Mouse (Mus musculus) urinary bladder, postnatal 4 days (tissue): ENCODE data around the gene Tbc1d21.

Experiments
- DNase-seq, 2 experiments: peaks; one replicate each; pipeline ENCODE4 v3.0.0; 2021 to 2022; ENCODE audit warnings: low spot score in 2 of 2

Tbc1d21 gene

DNA sequence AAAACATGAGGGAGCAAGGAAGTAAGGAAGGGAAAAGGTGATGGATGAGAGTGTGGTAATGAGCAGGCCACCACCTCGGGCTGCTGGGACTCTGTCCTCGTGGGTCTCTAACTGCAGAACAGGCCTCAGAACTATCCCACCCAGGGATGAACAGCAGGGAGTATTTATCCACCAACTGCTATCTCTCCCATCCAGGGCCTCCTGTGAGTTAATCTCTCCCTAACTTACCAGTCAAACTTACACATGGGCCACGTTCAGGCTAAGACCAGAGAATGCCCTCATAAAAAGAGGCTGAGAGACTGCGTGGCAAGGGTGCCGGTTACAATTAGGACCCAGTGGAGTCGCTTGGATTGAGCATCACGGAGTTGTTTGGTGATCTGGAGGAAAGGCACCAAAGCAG, 24.3 kb downstream of the Tbc1d21 start:
- no peak for DNase-seq

DNA sequence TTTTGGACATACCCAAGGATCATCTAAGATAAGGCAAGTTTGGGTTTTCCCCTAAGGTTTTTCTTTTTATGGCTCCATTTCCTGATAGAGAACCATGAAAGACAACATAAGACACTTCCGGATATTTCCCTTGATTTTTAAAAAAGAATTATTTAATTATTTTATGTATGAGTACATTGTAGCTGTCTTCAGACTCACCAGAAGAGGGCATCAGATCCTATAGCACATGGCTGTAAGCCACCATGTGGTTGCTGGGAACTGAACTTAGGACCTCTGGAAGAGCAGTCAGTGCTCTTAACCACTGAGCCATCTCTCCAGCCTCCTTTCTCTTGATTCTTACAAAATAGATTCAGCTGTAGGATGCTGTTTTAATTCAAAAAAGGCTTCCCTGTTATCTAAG, 28.5 kb downstream of the Tbc1d21 start:
- DNase-seq, result no peak

DNA sequence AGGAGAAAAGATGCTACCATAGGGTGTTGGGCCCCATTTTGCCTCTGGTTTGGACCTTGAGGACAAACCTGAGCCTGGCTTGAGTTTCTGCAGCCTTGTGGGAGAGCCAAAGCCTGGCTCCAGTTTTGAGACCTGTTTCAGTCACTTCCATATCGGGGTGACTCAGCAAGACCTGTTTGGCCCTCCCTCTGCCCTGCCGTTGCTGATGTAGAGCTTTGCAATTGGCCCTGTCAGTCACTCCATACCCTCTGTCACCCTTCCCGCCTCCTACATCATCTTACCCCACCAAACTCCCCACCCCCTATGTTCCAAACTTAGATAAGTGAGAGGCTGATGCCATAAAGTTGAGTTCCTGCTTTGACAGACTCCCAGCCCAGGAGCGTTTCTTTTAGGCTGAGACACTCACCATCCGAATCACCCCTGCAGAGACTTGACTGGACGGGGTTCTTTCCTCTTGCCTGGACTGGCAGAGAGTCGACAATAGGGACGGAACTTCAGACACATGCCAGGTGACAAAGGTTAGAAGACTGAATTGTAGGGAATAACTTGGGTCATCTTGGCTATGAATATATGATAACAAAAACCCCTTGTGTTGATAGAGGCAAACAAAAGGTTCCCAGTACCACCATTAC, 33.5 kb downstream of the Tbc1d21 start:
- no peak for DNase-seq

- no peak for DNase-seq
Observed at GRCm38 (mm10) chr9:58331276-58331675, 39.0 kb downstream of the Tbc1d21 start.

GRCm38 (mm10) chr9:58330293-58330692, 40.0 kb downstream of the Tbc1d21 start:
- DNase-seq, result no peak

- no peak for DNase-seq
Observed at GRCm38 (mm10) chr9:58327382-58327781, 42.9 kb downstream of the Tbc1d21 start.

GRCm38 (mm10) chr9:58326477-58327180, 43.6 kb downstream of the Tbc1d21 start:
- DNase-seq, result no peak

DNA sequence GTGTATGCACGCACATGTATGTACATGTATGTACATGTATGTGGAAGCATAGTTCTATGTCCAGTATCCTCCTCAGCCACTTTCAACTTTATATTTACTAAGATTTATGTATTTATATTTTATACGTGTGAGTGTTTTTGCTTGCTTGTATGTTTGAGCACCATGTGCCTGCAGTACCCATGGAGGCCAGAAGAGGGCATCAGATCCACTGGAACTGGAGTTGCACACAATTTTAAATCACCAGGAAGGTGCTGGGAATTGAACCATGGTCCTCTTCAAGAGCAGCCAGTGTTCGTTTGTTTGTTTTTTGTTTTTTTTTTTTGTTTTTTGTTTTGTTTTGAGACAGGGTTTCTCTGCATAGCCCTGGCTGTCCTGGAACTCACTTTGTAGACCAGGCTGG, 48.6 kb downstream of the Tbc1d21 start:
- no peak for DNase-seq

- DNase-seq, result no peak
Observed at GRCm38 (mm10) chr9:58318317-58318716, 51.9 kb downstream of the Tbc1d21 start.

DNA sequence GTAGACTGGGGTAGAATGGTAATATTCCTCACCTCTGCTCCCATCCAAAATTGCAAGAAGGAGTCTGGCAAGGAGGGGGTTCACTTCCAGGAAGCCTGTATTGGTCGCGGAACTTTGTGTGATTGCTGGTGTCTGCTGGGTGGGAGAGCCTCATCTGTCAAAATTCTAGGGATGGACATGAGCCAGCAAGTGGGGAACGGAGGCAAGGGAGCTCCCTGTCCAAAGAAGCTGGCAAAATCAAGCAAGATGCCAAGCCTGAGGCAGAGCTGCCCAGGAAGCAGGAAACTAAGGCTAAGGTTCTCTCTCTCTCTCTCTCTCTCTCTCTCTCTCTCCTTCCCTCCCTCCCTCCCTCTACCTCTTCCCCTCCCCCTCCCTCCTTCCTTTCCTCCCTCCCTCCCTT, 52.9 kb downstream of the Tbc1d21 start:
- DNase-seq, result no peak

GRCm38 (mm10) chr9:58316784-58317183, 53.5 kb downstream of the Tbc1d21 start:
- no peak for DNase-seq

DNA sequence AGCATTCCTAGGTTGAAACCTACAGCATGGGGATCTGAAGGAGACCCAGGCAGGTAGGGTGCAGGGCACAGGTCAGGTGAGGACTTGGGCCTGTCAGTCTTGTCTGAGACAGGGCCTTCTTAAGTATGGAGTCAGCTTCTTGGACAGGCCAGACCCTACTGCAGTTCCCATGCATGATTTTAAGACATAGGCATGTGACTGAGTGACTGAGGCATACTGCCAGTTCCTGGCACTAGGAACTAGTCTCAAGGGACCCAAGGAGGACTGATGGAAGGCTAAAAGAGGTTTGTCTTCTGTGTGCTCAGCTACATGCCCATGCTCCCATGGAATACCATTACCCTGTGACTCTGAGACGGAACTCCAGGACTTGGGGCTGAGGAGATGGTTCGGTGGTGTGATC, 54.4 kb downstream of the Tbc1d21 start:
- DNase-seq, result no peak

DNA sequence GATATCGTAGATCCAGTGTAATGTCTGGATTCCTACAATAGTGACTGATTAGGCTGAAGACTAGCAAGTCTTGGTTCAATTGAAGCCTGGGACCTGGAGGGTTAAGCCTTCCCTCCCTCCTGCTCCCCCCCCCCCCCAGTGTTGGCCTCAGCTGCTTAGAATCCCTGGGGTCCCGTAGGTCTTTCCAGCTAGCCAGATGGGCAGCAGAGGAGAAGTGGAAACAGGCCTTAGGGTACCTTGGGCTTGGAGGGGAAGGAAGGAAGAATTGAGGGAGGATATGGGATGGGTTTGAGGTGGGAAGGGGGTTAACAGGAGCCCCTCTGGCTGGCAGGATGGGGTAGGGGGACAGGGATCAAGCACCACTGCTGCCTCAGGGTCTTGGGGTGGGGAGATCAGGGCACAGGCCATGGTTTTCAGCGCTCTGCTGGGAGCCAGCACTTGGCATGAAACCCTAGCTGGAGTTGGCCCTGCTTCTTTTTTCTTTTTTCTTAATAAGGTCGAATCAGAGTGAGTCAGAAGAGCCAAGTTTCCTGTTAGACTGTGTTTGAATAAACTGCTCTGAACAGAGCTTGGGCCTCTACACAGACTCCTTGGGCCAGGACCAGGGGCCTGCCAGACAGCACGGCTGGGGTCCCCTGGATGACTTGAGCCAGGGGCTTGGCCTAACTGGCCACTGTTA, 55.4 kb downstream of the Tbc1d21 start:
- peak in 1 of 2 experiments; percentile 59 for DNase-seq

DNA sequence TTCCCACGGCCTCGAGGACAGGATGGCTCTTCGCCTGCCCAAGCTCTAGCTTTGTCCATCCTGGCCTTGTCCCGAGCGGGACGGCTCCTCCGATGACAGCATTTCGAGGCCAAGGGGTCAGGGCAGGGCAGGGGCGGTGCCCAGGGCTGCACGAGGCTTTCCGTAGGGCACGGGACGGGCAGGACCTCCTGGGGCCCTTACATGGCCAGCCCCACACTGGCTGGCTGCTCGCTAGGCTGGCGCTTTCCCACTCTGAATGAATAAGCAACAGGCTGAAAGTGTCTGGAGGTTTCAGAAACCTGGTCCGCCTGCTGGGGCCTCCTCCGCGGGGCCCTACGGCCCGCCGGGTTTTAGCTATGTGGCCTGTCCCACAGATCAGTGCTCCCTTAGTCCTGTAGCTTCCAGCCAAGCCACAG, 57.3 kb downstream of the Tbc1d21 start, which contains the start of gene Loxl1:
Gene Loxl1, minus strand, starts transcription at position 243 of the 416 bp plus-strand sequence.
- DNase-seq, result peak; percentile 70 to 78

DNA sequence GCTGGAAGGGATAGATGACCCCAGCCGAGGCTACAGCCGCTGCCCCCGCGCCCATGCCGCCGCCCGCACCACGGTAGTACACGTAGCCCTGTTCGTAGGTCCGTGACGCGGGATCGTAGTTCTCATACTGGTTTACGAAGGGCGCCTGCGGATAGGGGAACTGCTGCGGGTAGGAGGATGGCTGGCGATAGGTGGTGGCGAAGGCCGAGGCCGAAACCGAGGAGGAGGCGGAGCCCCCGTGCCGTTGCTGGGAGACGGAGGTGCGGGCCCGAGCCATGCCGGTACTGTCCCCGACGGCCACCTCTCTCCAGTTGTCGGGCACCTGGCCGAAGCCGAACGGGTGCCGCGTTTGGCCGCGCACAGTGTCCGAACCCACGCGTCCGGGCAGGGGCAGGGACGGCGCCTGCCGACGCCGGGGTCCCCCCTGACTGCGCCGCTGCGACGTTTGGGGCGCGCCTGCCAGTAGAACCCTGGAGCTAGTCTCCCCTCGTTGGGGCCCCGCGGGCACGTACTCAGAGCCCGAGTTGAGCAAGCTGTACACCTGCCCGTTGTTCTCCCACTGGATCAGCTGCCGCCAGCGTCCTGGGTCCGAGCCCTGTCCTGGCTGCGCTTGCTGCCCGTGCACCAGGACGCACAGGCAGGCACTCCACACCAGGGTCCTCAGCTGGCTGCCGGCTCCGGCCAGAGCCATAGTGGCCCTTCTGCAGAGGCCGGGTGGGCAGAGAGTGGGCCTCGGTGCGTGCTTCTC, 57.9 kb downstream of the Tbc1d21 start:
- DNase-seq, result peak in 1 of 2 experiments; percentile 52

DNA sequence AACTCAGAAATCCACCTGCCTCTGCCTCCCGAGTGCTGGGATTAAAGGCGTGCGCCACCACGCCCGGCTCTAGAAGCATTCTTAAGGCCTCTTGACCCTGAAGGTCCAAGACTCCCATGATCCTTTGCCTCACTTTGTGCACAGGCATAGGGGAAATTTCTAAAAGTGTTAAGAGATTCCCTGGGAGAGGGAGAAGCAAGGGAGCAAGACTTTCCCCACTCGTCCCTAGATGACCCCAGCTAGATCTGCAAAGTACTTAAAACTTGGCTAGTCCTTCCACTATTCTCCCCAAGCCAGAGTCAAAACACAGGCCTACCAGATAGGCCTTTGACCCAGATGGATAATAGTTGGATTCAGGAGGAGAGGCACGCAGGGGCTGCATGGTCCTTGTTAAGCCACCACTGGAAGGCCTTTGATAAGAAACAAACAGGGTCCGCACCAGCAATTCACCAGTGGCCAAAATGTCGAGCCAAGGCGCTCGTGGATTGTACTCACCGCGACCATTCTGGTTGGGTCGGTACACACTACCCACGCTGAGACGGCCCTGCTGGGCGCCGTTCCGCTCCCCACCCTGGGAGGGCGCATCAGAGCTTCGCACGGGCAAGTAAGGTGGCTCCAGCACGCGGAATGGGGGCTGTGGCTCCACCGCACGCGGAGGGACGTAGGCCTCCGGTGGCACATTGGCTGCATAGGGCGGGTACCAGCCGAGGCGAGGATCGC, 58.9 kb downstream of the Tbc1d21 start:
- peak in 1 of 2 experiments; percentile 73 for DNase-seq

DNA sequence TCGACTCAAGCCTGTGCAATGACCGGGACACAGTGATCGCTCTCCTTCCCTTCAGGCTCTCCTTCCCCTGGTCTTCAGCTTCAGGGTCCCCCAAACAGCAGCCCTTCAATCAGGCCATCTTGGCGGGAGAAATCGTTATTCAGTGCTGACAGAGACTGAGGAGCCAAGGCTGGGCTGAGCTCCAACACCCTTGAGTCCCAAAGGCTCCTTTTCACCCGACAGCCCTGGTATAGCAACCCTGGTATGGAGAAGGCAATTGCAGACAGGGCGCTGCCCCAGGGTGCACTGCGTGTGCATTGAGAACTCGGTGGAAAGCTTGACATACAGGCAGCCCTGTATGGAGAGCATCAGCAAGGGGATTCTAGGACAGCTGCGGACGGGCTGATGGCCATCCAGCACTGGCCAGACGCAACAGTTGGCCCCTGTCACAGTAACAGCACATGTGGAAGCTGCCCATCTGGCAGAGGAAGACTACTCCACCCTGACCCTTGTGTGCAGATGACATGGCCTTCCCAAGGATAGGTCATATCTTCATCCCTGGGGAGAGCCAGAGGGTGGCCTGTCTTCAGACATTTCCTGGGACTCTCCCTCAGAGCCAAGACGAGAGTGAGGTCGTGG, 60.1 kb downstream of the Tbc1d21 start:
- peak in 1 of 2 experiments; percentile 51 for DNase-seq
